Mouse (Mus musculus) thymus, postnatal 25 days (tissue): Measurements from ENCODE around the gene Ppil2.

ENCODE experiments used
- DNase-seq: peaks from one replicate; pipeline ENCODE4 v3.0.0; 2022

The Ppil2 gene

GRCm38 (mm10) chr16:17110771-17111743 is at the start of gene Ppil2:
Gene Ppil2, minus strand, starts transcription at chr16:17111257.
- peak; percentile 74 for DNase-seq

- DNase-seq: no peak
These were observed 43.3 kb upstream of the Ppil2 start for GRCm38 (mm10) chr16:17154346-17154745.

GRCm38 (mm10) chr16:17151874-17152273 is 40.8 kb upstream of the Ppil2 start:
- no peak for DNase-seq

GRCm38 (mm10) chr16:17150520-17151258 is 39.6 kb upstream of the Ppil2 start:
- DNase-seq: no peak

- peak; percentile 58 for DNase-seq
These were observed 37.0 kb upstream of the Ppil2 start for GRCm38 (mm10) chr16:17148084-17148483.

GRCm38 (mm10) chr16:17147391-17147929 is 36.4 kb upstream of the Ppil2 start:
- peak; percentile 22 for DNase-seq

GRCm38 (mm10) chr16:17146772-17147235 is 35.7 kb upstream of the Ppil2 start, which contains the start of gene Ccdc116:
Gene Ccdc116, minus strand, starts transcription at chr16:17147229.
- peak; percentile 74 for DNase-seq

GRCm38 (mm10) chr16:17144339-17144738 is 33.3 kb upstream of the Ppil2 start, which contains the start of gene Ydjc:
Gene Ydjc, plus strand, starts transcription at chr16:17144621.
- DNase-seq: no peak

- DNase-seq: no peak
These were observed 26.3 kb upstream of the Ppil2 start for GRCm38 (mm10) chr16:17137355-17137754.

- no peak for DNase-seq
These were observed 21.8 kb upstream of the Ppil2 start for GRCm38 (mm10) chr16:17132906-17133200.

GRCm38 (mm10) chr16:17132089-17132905 is 21.2 kb upstream of the Ppil2 start, which contains the start of gene Sdf2l1:
Gene Sdf2l1, minus strand, starts transcription at chr16:17132383.
- DNase-seq: peak; percentile 97

- DNase-seq: peak; percentile 35
These were observed 20.4 kb upstream of the Ppil2 start for GRCm38 (mm10) chr16:17131191-17132088.

- peak; percentile 65 for DNase-seq
These were observed 16.2 kb upstream of the Ppil2 start for GRCm38 (mm10) chr16:17127292-17127691.

GRCm38 (mm10) chr16:17124871-17125520 is 13.9 kb upstream of the Ppil2 start, which contains the start of gene 2610318N02Rik:
Gene 2610318N02Rik, minus strand, starts transcription at chr16:17125167.
- DNase-seq: peak; percentile 85

- DNase-seq: peak; percentile 46
These were observed 13.2 kb upstream of the Ppil2 start for GRCm38 (mm10) chr16:17124119-17124870.

- no peak for DNase-seq
These were observed 10.5 kb upstream of the Ppil2 start for GRCm38 (mm10) chr16:17121569-17121968.

GRCm38 (mm10) chr16:17117309-17117799 is 6.3 kb upstream of the Ppil2 start:
- no peak for DNase-seq

GRCm38 (mm10) chr16:17104600-17104999 is 6.5 kb downstream of the Ppil2 start:
- no peak for DNase-seq

GRCm38 (mm10) chr16:17102630-17103220 is 8.3 kb downstream of the Ppil2 start:
- no peak for DNase-seq
